Mouse (Mus musculus): ENCODE data around the gene Recql5.

The Recql5 gene

GRCm38 (mm10) chr11:115901338-115902161 lies 31.7 kb downstream of the Recql5 start:
- DNase-seq (ENCODE audit: low read depth, low spot score) = no peak

- no peak for DNase-seq (ENCODE audit: low read depth, low spot score)
These were observed 32.5 kb downstream of the Recql5 start for GRCm38 (mm10) chr11:115900561-115901337.

GRCm38 (mm10) chr11:115899486-115900266 lies 33.6 kb downstream of the Recql5 start, which contains the start of gene Smim5:
Gene Smim5, plus strand, starts transcription at chr11:115899966.
- peak; percentile 44 for DNase-seq (ENCODE audit: low read depth, low spot score)

- DNase-seq (ENCODE audit: low read depth, low spot score) = no peak
These were observed 34.4 kb downstream of the Recql5 start for GRCm38 (mm10) chr11:115898886-115899285.

GRCm38 (mm10) chr11:115898446-115898845 lies 34.8 kb downstream of the Recql5 start:
- DNase-seq (ENCODE audit: low read depth, low spot score) = no peak

- no peak for DNase-seq (ENCODE audit: low read depth, low spot score)
These were observed 38.3 kb downstream of the Recql5 start for GRCm38 (mm10) chr11:115894755-115895520.

- no peak for DNase-seq (ENCODE audit: low read depth, low spot score)
These were observed 40.2 kb downstream of the Recql5 start for GRCm38 (mm10) chr11:115893071-115893470.

GRCm38 (mm10) chr11:115892213-115892612 lies 41.1 kb downstream of the Recql5 start:
- DNase-seq (ENCODE audit: low read depth, low spot score) = no peak

- no peak for DNase-seq (ENCODE audit: low read depth, low spot score)
These were observed 44.1 kb downstream of the Recql5 start for GRCm38 (mm10) chr11:115889159-115889558.

GRCm38 (mm10) chr11:115888020-115888419 lies 45.3 kb downstream of the Recql5 start:
- no peak for DNase-seq (ENCODE audit: low read depth, low spot score)

GRCm38 (mm10) chr11:115886446-115886845 lies 46.8 kb downstream of the Recql5 start:
- no peak for DNase-seq (ENCODE audit: low read depth, low spot score)

- DNase-seq (ENCODE audit: low read depth, low spot score) = no peak
These were observed 48.0 kb downstream of the Recql5 start for GRCm38 (mm10) chr11:115885281-115885680.

- DNase-seq (ENCODE audit: low read depth, low spot score) = no peak
These were observed 48.9 kb downstream of the Recql5 start for GRCm38 (mm10) chr11:115884361-115884760.

- no peak for DNase-seq (ENCODE audit: low read depth, low spot score)
These were observed 50.0 kb downstream of the Recql5 start for GRCm38 (mm10) chr11:115883251-115883650.

GRCm38 (mm10) chr11:115881002-115881401 lies 52.3 kb downstream of the Recql5 start:
- no peak for DNase-seq (ENCODE audit: low read depth, low spot score)

- DNase-seq (ENCODE audit: low read depth, low spot score) = no peak
These were observed 55.2 kb downstream of the Recql5 start for GRCm38 (mm10) chr11:115878071-115878470.

- no peak for DNase-seq (ENCODE audit: low read depth, low spot score)
These were observed 56.0 kb downstream of the Recql5 start for GRCm38 (mm10) chr11:115877174-115877755.

GRCm38 (mm10) chr11:115876438-115876837 lies 56.8 kb downstream of the Recql5 start:
- DNase-seq (ENCODE audit: low read depth, low spot score) = no peak

- no peak for DNase-seq (ENCODE audit: low read depth, low spot score)
These were observed 57.3 kb downstream of the Recql5 start for GRCm38 (mm10) chr11:115875935-115876334.

GRCm38 (mm10) chr11:115872437-115872836 lies 60.8 kb downstream of the Recql5 start:
- DNase-seq (ENCODE audit: low read depth, low spot score) = no peak

GRCm38 (mm10) chr11:115869393-115869792 lies 63.9 kb downstream of the Recql5 start:
- DNase-seq (ENCODE audit: low read depth, low spot score) = no peak
